17 mouse cellular contexts compared by ENCODE assay signal in genomic region chr1:68780653-68781052, GRCm38 (mm10).
DNase-seq lines count a peak whose midpoint lies in the region; ATAC-seq and TF ChIP-seq lines count a peak whose summit lies in the region.
"Had no signal": no experiment of that assay in that cellular context is flagged by ENCODE, and none has a peak within 500 bp of the region (broad histone marks: within the 10 kb centered on the region; RNA-seq: fewer than 3 reads in every experiment).

No protein-coding gene starts in this region.

- peak overlapping the region; percentile 7; the same call in 1 of the 2 replicates for H3K4me3 ChIP-seq in heart, postnatal 0 days (ENCODE audit: low read depth, low read length)
- H3K4me3 ChIP-seq in lung, embryonic 14.5 days (ENCODE audit: low read depth, low read length), result no peak overlapping the region
- H3K4me3 ChIP-seq: gastrocnemius, adult 2 months; liver, embryonic 13.5 days had no signal

- no peaks in the 10 kb centered on the region for H3K27me3 ChIP-seq in heart, postnatal 0 days (ENCODE audit: control insufficient read depth, insufficient read depth, low read length)
- H3K27me3 ChIP-seq in lung, embryonic 14.5 days (ENCODE audit: insufficient read depth, low read length), result no peaks in the 10 kb centered on the region
- H3K27me3 ChIP-seq: liver, embryonic 13.5 days had no signal

- peaks cover 6% of the 10 kb centered on the region; the same call in 1 of the 2 replicates for H3K4me1 ChIP-seq in heart, postnatal 0 days (ENCODE audit: control insufficient read depth, insufficient read depth)
- H3K4me1 ChIP-seq in lung, embryonic 14.5 days (ENCODE audit: insufficient read depth), result no peaks in the 10 kb centered on the region
- H3K4me1 ChIP-seq: liver, embryonic 13.5 days had no signal

- H3K9me3 ChIP-seq in heart, postnatal 0 days (replicated peaks; ENCODE audit: control insufficient read depth, low read length), result no peaks in the 10 kb centered on the region
- H3K9me3 ChIP-seq in lung, embryonic 14.5 days (ENCODE audit: low read depth, low read length), result no peaks in the 10 kb centered on the region
- H3K9me3 ChIP-seq: liver, embryonic 13.5 days had no signal

- peak overlapping the region; percentile 77 for H3K27ac ChIP-seq in heart, postnatal 0 days (ENCODE audit: low read depth)
- H3K27ac ChIP-seq in lung, embryonic 14.5 days (ENCODE audit: low read depth), result peak overlapping the region; percentile 54; the same call in 1 of the 2 replicates
- H3K27ac ChIP-seq: gastrocnemius, adult 2 months; liver, embryonic 13.5 days; stomach, postnatal 0 days had no signal

- TF ChIP-seq EP300 in heart, postnatal 0 days (IDR thresholded peaks at IDR 0.05; ENCODE audit: low read depth), result no peak

- H3K36me3 ChIP-seq in heart, postnatal 0 days (replicated peaks; ENCODE audit: control insufficient read depth, insufficient read depth, low read length), result no peaks in the 10 kb centered on the region
- no peaks in the 10 kb centered on the region for H3K36me3 ChIP-seq in lung, embryonic 14.5 days (ENCODE audit: insufficient read depth)
- H3K36me3 ChIP-seq: liver, embryonic 13.5 days had no signal

- H3K4me2 ChIP-seq in heart, postnatal 0 days (ENCODE audit: low read depth, low read length), result peak overlapping the region; percentile 44
- peak overlapping the region; percentile 18; the same call in 1 of the 2 replicates for H3K4me2 ChIP-seq in lung, embryonic 14.5 days
- H3K4me2 ChIP-seq: liver, embryonic 13.5 days had no signal

- DNase-seq in embryo, embryonic 10 days (ENCODE audit: low spot score), result peak; percentile 20
- DNase-seq in embryo, embryonic 9.5 days (ENCODE audit: extremely low spot score), result no peak
- DNase-seq in heart, postnatal 0 days (ENCODE audit: low spot score), result no peak
- no peak for DNase-seq in heart, postnatal 36 days
- peak; percentile 38 for DNase-seq in lung, embryonic 14.5 days
- no peak for DNase-seq in lung, postnatal 4 days
- DNase-seq in embryo, embryonic 11 days, result peak; percentile 13
- DNase-seq in adrenal gland, adult (ENCODE audit: inconsistent age in 2 of 2, low spot score in 1 of 2), result no peak
- DNase-seq: adrenal gland, adult 8-10 months; cerebellum, adult 2 months; forebrain, postnatal 0 days; gastrocnemius, adult 2 months; kidney, postnatal 4 days; liver, embryonic 13.5 days; midbrain, embryonic 14.5 days; thymus, postnatal 4 days had no signal

- 10% methylated on average over 2 of the region's 2 CpGs for WGBS in heart, postnatal 0 days
- WGBS in lung, embryonic 14.5 days, result 20% methylated on average over 2 of the region's 2 CpGs

- intact Hi-C loops in heart, postnatal 36 days (cut with DNase I), result no loop called here

- TF ChIP-seq CTCF in heart, postnatal 0 days (IDR thresholded peaks at IDR 0.05; ENCODE audit: low read depth), result no peak
- no peak for TF ChIP-seq CTCF in lung, embryonic 14.5 days (IDR thresholded peaks at IDR 0.05; ENCODE audit: low read depth)

- no peak overlapping the region for H3K9ac ChIP-seq in heart, postnatal 0 days (replicated peaks; ENCODE audit: low read depth, low read length)
- H3K9ac ChIP-seq in lung, embryonic 14.5 days, result no peak overlapping the region
- H3K9ac ChIP-seq: forebrain, postnatal 0 days; liver, embryonic 13.5 days had no signal

- ATAC-seq in heart, postnatal 0 days (ENCODE audit: insufficient read depth, low read depth), result peak; percentile 14; the same call in 1 of the 2 replicates
- peak; percentile 31; the same call in 1 of the 2 replicates for ATAC-seq in lung, embryonic 14.5 days (ENCODE audit: insufficient read depth)
- ATAC-seq: forebrain, postnatal 0 days had no signal

Comparison
In these comparisons a context has a peak if more than half of its experiments do, and no peak if none do; other contexts are left out.
1. DNase-seq: peak in embryo, embryonic 10 days (single experiment), lung, embryonic 14.5 days (single experiment) and embryo, embryonic 11 days (single experiment); none in embryo, embryonic 9.5 days (single experiment), heart, postnatal 0 days (single experiment), heart, postnatal 36 days (0 of 2), lung, postnatal 4 days (0 of 2) and adrenal gland, adult (0 of 2).